In genomic region chr4:24496116-24496952, GRCm38 (mm10) we compare ENCODE assay signal across 8 mouse cellular contexts. TPM values are rescaled to one million over a fixed set of nuclear protein-coding genes. Genes with fewer than 3 reads are reported as not detected.
DNase-seq lines count a peak whose midpoint lies in the region; ATAC-seq lines count a peak whose summit lies in the region.

Mms22l (plus strand) TSS chr4:24496451.

- H3K36me3 ChIP-seq in heart, embryonic 13.5 days: peaks cover 20% of the 10 kb centered on the region
- peaks cover 26% of the 10 kb centered on the region for H3K36me3 ChIP-seq in liver, embryonic 12.5 days
- H3K36me3 ChIP-seq in stomach, embryonic 15.5 days: 0 out of 2 replicates have a peak, but pooled peaks cover 3% of the 10 kb centered on the region

- H3K4me1 ChIP-seq in brown adipose tissue, adult 24 weeks (ENCODE audit: control insufficient read depth, insufficient read depth, insufficient read length, low read length): no peaks in the 10 kb centered on the region
- H3K4me1 ChIP-seq in heart, embryonic 13.5 days: peaks cover 17% of the 10 kb centered on the region
- peaks cover 24% of the 10 kb centered on the region for H3K4me1 ChIP-seq in liver, embryonic 12.5 days
- peaks cover 3% of the 10 kb centered on the region; the same call in 1 of the 2 replicates for H3K4me1 ChIP-seq in stomach, embryonic 15.5 days

- peak within 1 kb of the TSS; percentile 96 for H3K9ac ChIP-seq in heart, embryonic 13.5 days
- H3K9ac ChIP-seq in liver, embryonic 12.5 days: peak within 1 kb of the TSS; percentile 87
- H3K9ac ChIP-seq in stomach, embryonic 15.5 days: peak within 1 kb of the TSS; percentile 85

- peaks cover 2% of the 10 kb centered on the region; the same call in 1 of the 2 replicates for H3K9me3 ChIP-seq in heart, embryonic 13.5 days
- H3K9me3 ChIP-seq in liver, embryonic 12.5 days (replicated peaks): 0 out of 2 replicates have a peak, but pooled peaks cover under 1% of the 10 kb centered on the region
- no peaks in the 10 kb centered on the region for H3K9me3 ChIP-seq in stomach, embryonic 15.5 days

- H3K27me3 ChIP-seq in heart, embryonic 13.5 days (replicated peaks): no peaks in the 10 kb centered on the region
- no peaks in the 10 kb centered on the region for H3K27me3 ChIP-seq in liver, embryonic 12.5 days (replicated peaks)
- no peaks in the 10 kb centered on the region for H3K27me3 ChIP-seq in stomach, embryonic 15.5 days (replicated peaks)

- peak within 1 kb of the TSS; percentile 77 for H3K27ac ChIP-seq in brown adipose tissue, adult 24 weeks (replicated peaks; ENCODE audit: low read depth, low read length)
- peak within 1 kb of the TSS; percentile 98 for H3K27ac ChIP-seq in heart, embryonic 13.5 days (replicated peaks)
- H3K27ac ChIP-seq in liver, embryonic 12.5 days: peak within 1 kb of the TSS; percentile 88
- peak within 1 kb of the TSS; percentile 99 for H3K27ac ChIP-seq in stomach, embryonic 15.5 days

- ATAC-seq in heart, embryonic 13.5 days (ENCODE audit: extremely low read depth, insufficient number of reproducible peaks, low FRiP score, low TSS enrichment): peak; percentile 96
- ATAC-seq in liver, embryonic 12.5 days: peak; percentile 96
- ATAC-seq in stomach, embryonic 15.5 days (ENCODE audit: insufficient read depth, low FRiP score, low read depth): peak; percentile 99

- peak within 1 kb of the TSS; percentile 86 for H3K4me3 ChIP-seq in brown adipose tissue, adult 24 weeks (ENCODE audit: insufficient read depth, low read depth, low read length)
- H3K4me3 ChIP-seq in heart, embryonic 13.5 days: peak within 1 kb of the TSS; percentile 90
- H3K4me3 ChIP-seq in liver, embryonic 12.5 days: peak within 1 kb of the TSS; percentile 92
- H3K4me3 ChIP-seq in stomach, embryonic 15.5 days (replicated peaks): peak within 1 kb of the TSS; percentile 92

- peak within 1 kb of the TSS; percentile 71 for H3K4me2 ChIP-seq in heart, embryonic 13.5 days
- peak within 1 kb of the TSS; percentile 76 for H3K4me2 ChIP-seq in liver, embryonic 12.5 days
- peak within 1 kb of the TSS; percentile 73 for H3K4me2 ChIP-seq in stomach, embryonic 15.5 days

- WGBS in heart, embryonic 13.5 days: under 1% methylated on average over 83 of the region's 83 CpGs
- WGBS in liver, embryonic 12.5 days (ENCODE audit: insufficient replicate concordance): under 1% methylated on average over 82 of the region's 83 CpGs
- WGBS in stomach, embryonic 15.5 days: under 1% methylated on average over 83 of the region's 83 CpGs

- peak; percentile 94 for DNase-seq in CD4-positive, CD25-positive, alpha-beta regulatory T cell, adult 2 months (ENCODE audit: low read depth, low spot score)
- peak; percentile 13 for DNase-seq in fat pad, adult 2 months (ENCODE audit: extremely low read depth, low read depth, low spot score)
- DNase-seq in kidney, postnatal 10 days: peak; percentile 98
- peak; percentile 81 to 86 for DNase-seq in natural killer cell, adult 2 months (ENCODE audit: low spot score in 2 of 2)

RNA-seq across cellular contexts. Expression of gene Mms22l, which starts in this region (rescaled TPM):
- 0.48 TPM in 1 of 2 replicates, not detected in the other for polyA plus RNA-seq in brown adipose tissue, adult 24 weeks (2012; ENCODE audit: insufficient read depth, insufficient read length, missing spikeins)
- polyA plus RNA-seq in heart, embryonic 13.5 days (2015; fragmentation: Nextera tagmentation; extraction: Ambion mirVana): 20.8 and 22.8 TPM in 2 replicates
- polyA plus RNA-seq in liver, embryonic 12.5 days (2016; fragmentation: Nextera tagmentation; extraction: Ambion mirVana): 36.2 and 37.0 TPM in 2 replicates
- polyA plus RNA-seq in stomach, embryonic 15.5 days (2015; fragmentation: Nextera tagmentation; extraction: Ambion mirVana): 25.4 and 27.4 TPM in 2 replicates

Comparison
In these comparisons a context has a peak if more than half of its experiments do, and no peak if none do; other contexts are left out.
1. Peak in every context shown above with its lines: DNase-seq, ATAC-seq, H3K4me3 ChIP-seq and H3K27ac ChIP-seq.
2. RNA of gene Mms22l (polyA plus RNA-seq): 36.2 to 37.0 TPM in liver, embryonic 12.5 days, 25.4 to 27.4 TPM in stomach, embryonic 15.5 days and 20.8 to 22.8 TPM in heart, embryonic 13.5 days; 0.48 TPM in brown adipose tissue, adult 24 weeks; every median in the first group is over 10 times any median in the second.
3. DNase-seq: peak in every context shown above with its lines; median percentile 98 in kidney, postnatal 10 days; 94 in CD4-positive, CD25-positive, alpha-beta regulatory T cell, adult 2 months; 84 in natural killer cell, adult 2 months; 13 in fat pad, adult 2 months.